ENCODE assay signal across 8 mouse cellular contexts in genomic region chr11:30444192-30444905, GRCm38 (mm10). TPM values are rescaled to one million over a fixed set of nuclear protein-coding genes. Genes with fewer than 3 reads are reported as not detected.
"Had no signal": no experiment of that assay in that cellular context is flagged by ENCODE, and none has a peak within 500 bp of the region (broad histone marks: within the 10 kb centered on the region; RNA-seq: fewer than 3 reads in every experiment).

No protein-coding gene starts in this region.

RNA-seq across cellular contexts. Expression of gene 4930505A04Rik, which starts 27.3 kb away (rescaled TPM):
- total RNA-seq: common myeloid progenitor, adult 5-6 weeks; gastrocnemius, adult 18-20 months; gastrocnemius, adult 8-10 months; gastrocnemius, postnatal 14 days; gastrocnemius, postnatal 25 days; granulocyte monocyte progenitor cell, adult 5-6 weeks; heart, adult 2 months; heart, adult 8-10 months had no signal
